8 mouse cellular contexts compared by ENCODE assay signal in the genomic region with DNA sequence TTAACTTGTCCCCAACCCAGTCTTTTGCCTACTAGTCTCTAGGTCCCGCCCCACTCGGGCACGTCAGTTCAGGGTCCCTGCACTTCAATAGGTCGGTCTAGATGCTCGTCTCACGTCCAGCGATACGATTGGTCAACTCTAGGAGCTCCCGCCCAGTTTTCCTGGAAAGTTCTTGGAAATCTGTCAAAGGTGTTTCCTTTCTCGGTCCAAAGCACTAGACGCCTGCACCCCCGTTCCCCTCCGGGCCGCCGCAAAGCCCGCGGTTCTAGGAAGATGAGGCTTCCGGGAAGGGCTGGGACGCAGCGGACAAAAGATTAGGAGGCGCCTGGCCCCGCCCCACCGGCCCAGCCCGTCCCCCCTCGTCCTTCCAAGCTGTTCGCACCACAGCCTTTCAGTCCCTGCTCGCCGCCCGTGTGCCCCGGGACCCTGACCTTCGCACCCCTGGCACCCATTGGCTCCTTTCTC. TPM values are rescaled to one million over a fixed set of nuclear protein-coding genes. Genes with fewer than 3 reads are reported as not detected.
DNase-seq lines count a peak whose midpoint lies in the region; ATAC-seq and TF ChIP-seq lines count a peak whose summit lies in the region.

No protein-coding gene starts in this region.

- peak; percentile 38 for TF ChIP-seq EP300 in liver, embryonic 14.5 days (IDR thresholded peaks at IDR 0.05; ENCODE audit: low read depth)

- H3K4me3 ChIP-seq in forebrain, embryonic 10.5 days, result peak overlapping the region; percentile 73
- peak overlapping the region; percentile 74 for H3K4me3 ChIP-seq in heart, embryonic 15.5 days
- peak overlapping the region; percentile 75 to 91 for H3K4me3 ChIP-seq in liver, embryonic 14.5 days (ENCODE audit: insufficient read depth in 1 of 2, low read depth in 2 of 2, low read length in 2 of 2)
- H3K4me3 ChIP-seq in neural tube, embryonic 12.5 days, result peak overlapping the region; percentile 59

- DNase-seq in CD8-positive naive resting alpha-beta T cell, adult 2 months (ENCODE audit: low read depth in 2 of 2, low spot score in 2 of 2), result peak; percentile 53 to 72
- DNase-seq in c-Kit-positive CD71-negative TER-119-negative erythroid progenitor cells, embryonic 14.5 days (ENCODE audit: low read depth), result peak; percentile 91
- DNase-seq in forebrain, embryonic 10.5 days (ENCODE audit: extremely low spot score, low spot score), result peak; percentile 88
- DNase-seq in kidney, postnatal 25 days, result peak; percentile 97
- DNase-seq in liver, embryonic 14.5 days (ENCODE audit: low read depth in 3 of 3, low spot score in 3 of 3), result peak; percentile 94 to 99 (median 96)
- DNase-seq in telencephalon, adult 2 months (ENCODE audit: low read depth, low spot score), result peak; percentile 89

- ATAC-seq in heart, embryonic 15.5 days (replicated peaks; ENCODE audit: insufficient number of reproducible peaks, insufficient read depth, low FRiP score, low read depth), result peak; percentile 92
- peak; percentile 91 for ATAC-seq in liver, embryonic 14.5 days (ENCODE audit: insufficient read depth)
- ATAC-seq in neural tube, embryonic 12.5 days (ENCODE audit: low FRiP score, low read depth), result peak; percentile 97

- peak overlapping the region; percentile 78 for H3K9ac ChIP-seq in heart, embryonic 15.5 days
- peak overlapping the region; percentile 91 for H3K9ac ChIP-seq in liver, embryonic 14.5 days (replicated peaks)
- peak overlapping the region; percentile 62 for H3K9ac ChIP-seq in neural tube, embryonic 12.5 days

- peaks cover 35% of the 10 kb centered on the region for H3K27me3 ChIP-seq in forebrain, embryonic 10.5 days (ENCODE audit: poor library complexity, severe bottlenecking)
- no peaks in the 10 kb centered on the region for H3K27me3 ChIP-seq in heart, embryonic 15.5 days
- H3K27me3 ChIP-seq in liver, embryonic 14.5 days (ENCODE audit: control insufficient read depth, insufficient read depth, low read length), result peaks cover 3% of the 10 kb centered on the region; the same call in 1 of the 2 replicates
- peaks cover 12% of the 10 kb centered on the region for H3K27me3 ChIP-seq in neural tube, embryonic 12.5 days (replicated peaks)

- WGBS in forebrain, embryonic 10.5 days, result under 1% methylated on average over 30 of the region's 31 CpGs
- WGBS in heart, embryonic 15.5 days, result 0% methylated on average over 31 of the region's 31 CpGs
- WGBS in liver, embryonic 14.5 days (ENCODE audit: insufficient replicate concordance), result under 1% methylated on average over 31 of the region's 31 CpGs
- under 1% methylated on average over 31 of the region's 31 CpGs for WGBS in neural tube, embryonic 12.5 days

- H3K36me3 ChIP-seq in forebrain, embryonic 10.5 days (replicated peaks), result peaks cover 12% of the 10 kb centered on the region
- H3K36me3 ChIP-seq in heart, embryonic 15.5 days, result peaks cover 18% of the 10 kb centered on the region
- peaks cover 8% of the 10 kb centered on the region for H3K36me3 ChIP-seq in liver, embryonic 14.5 days (replicated peaks; ENCODE audit: control insufficient read depth, insufficient read depth, low read depth)
- peaks cover 9% of the 10 kb centered on the region for H3K36me3 ChIP-seq in neural tube, embryonic 12.5 days

- TF ChIP-seq CTCF in liver, embryonic 14.5 days (IDR thresholded peaks at IDR 0.05; ENCODE audit: low read depth), result no peak

- peak overlapping the region; percentile 86 for H3K27ac ChIP-seq in forebrain, embryonic 10.5 days
- peak overlapping the region; percentile 94 for H3K27ac ChIP-seq in heart, embryonic 15.5 days
- peak overlapping the region; percentile 68 for H3K27ac ChIP-seq in liver, embryonic 14.5 days
- no peak overlapping the region for H3K27ac ChIP-seq in neural tube, embryonic 12.5 days

- H3K4me1 ChIP-seq in forebrain, embryonic 10.5 days, result peaks cover 32% of the 10 kb centered on the region
- H3K4me1 ChIP-seq in heart, embryonic 15.5 days (replicated peaks), result peaks cover 39% of the 10 kb centered on the region
- peaks cover 31 to 41% of the 10 kb centered on the region in 2 experiments for H3K4me1 ChIP-seq in liver, embryonic 14.5 days (replicated peaks; ENCODE audit: control insufficient read depth in 2 of 2, insufficient read depth in 2 of 2, low read length in 1 of 2)
- H3K4me1 ChIP-seq in neural tube, embryonic 12.5 days, result peaks cover 17% of the 10 kb centered on the region

- H3K9me3 ChIP-seq in forebrain, embryonic 10.5 days, result no peaks in the 10 kb centered on the region
- H3K9me3 ChIP-seq in heart, embryonic 15.5 days (replicated peaks), result no peaks in the 10 kb centered on the region
- H3K9me3 ChIP-seq in liver, embryonic 14.5 days (ENCODE audit: control insufficient read depth, low read length), result no peaks in the 10 kb centered on the region
- H3K9me3 ChIP-seq in neural tube, embryonic 12.5 days, result no peaks in the 10 kb centered on the region

- H3K4me2 ChIP-seq in heart, embryonic 15.5 days, result peak overlapping the region; percentile 80
- H3K4me2 ChIP-seq in liver, embryonic 14.5 days (ENCODE audit: low read depth), result peak overlapping the region; percentile 84
- peak overlapping the region; percentile 88 for H3K4me2 ChIP-seq in neural tube, embryonic 12.5 days (replicated peaks)

RNA-seq across cellular contexts. Expression of a gene that starts 0.7 kb away (rescaled TPM):
- polyA plus RNA-seq in forebrain, embryonic 10.5 days (2016; fragmentation: Nextera tagmentation; extraction: Ambion mirVana), result 7.2 and 7.6 TPM in 2 replicates
- polyA plus RNA-seq in heart, embryonic 15.5 days (2015; fragmentation: Nextera tagmentation; extraction: Ambion mirVana), result 31.1 and 36.3 TPM in 2 replicates
- polyA plus RNA-seq in liver, embryonic 14.5 days (2012; rRNA removed), result 2.8 and 3.3 TPM in 2 replicates
- 4.9 and 6.0 TPM in 2 replicates for polyA plus RNA-seq in liver, embryonic 14.5 days (2014; fragmentation: Nextera tagmentation; extraction: Ambion mirVana)
- polyA plus RNA-seq in neural tube, embryonic 12.5 days (2016; fragmentation: Nextera tagmentation; extraction: Ambion mirVana), result 6.6 and 9.3 TPM in 2 replicates

RNA-seq across cellular contexts. Expression of a gene that starts 6.9 kb away (rescaled TPM):
- polyA plus RNA-seq in forebrain, embryonic 10.5 days (2016; fragmentation: Nextera tagmentation; extraction: Ambion mirVana), result 5.9 and 6.6 TPM in 2 replicates
- 6.9 and 12.9 TPM in 2 replicates for polyA plus RNA-seq in heart, embryonic 15.5 days (2015; fragmentation: Nextera tagmentation; extraction: Ambion mirVana)
- 5.1 and 6.2 TPM in 2 replicates for polyA plus RNA-seq in liver, embryonic 14.5 days (2012; rRNA removed)
- polyA plus RNA-seq in liver, embryonic 14.5 days (2014; fragmentation: Nextera tagmentation; extraction: Ambion mirVana), result 7.3 and 8.0 TPM in 2 replicates
- polyA plus RNA-seq in neural tube, embryonic 12.5 days (2016; fragmentation: Nextera tagmentation; extraction: Ambion mirVana), result 3.5 and 3.7 TPM in 2 replicates

RNA-seq across cellular contexts. Expression of a gene that starts 41.6 kb away (rescaled TPM):
- polyA plus RNA-seq in forebrain, embryonic 10.5 days (2016; fragmentation: Nextera tagmentation; extraction: Ambion mirVana), result 13.5 and 13.7 TPM in 2 replicates
- 11.2 and 11.8 TPM in 2 replicates for polyA plus RNA-seq in heart, embryonic 15.5 days (2015; fragmentation: Nextera tagmentation; extraction: Ambion mirVana)
- polyA plus RNA-seq in liver, embryonic 14.5 days (2012; rRNA removed), result 3.1 and 3.3 TPM in 2 replicates
- polyA plus RNA-seq in liver, embryonic 14.5 days (2014; fragmentation: Nextera tagmentation; extraction: Ambion mirVana), result 2.2 and 3.5 TPM in 2 replicates
- 14.2 and 15.5 TPM in 2 replicates for polyA plus RNA-seq in neural tube, embryonic 12.5 days (2016; fragmentation: Nextera tagmentation; extraction: Ambion mirVana)

RNA-seq across cellular contexts. Expression of a gene that starts 43.9 kb away (rescaled TPM):
- polyA plus RNA-seq in forebrain, embryonic 10.5 days (2016; fragmentation: Nextera tagmentation; extraction: Ambion mirVana), result 1.0 and 1.6 TPM in 2 replicates
- 0.90 and 1.1 TPM in 2 replicates for polyA plus RNA-seq in heart, embryonic 15.5 days (2015; fragmentation: Nextera tagmentation; extraction: Ambion mirVana)
- polyA plus RNA-seq in liver, embryonic 14.5 days (2012; rRNA removed), result 0.05 and 0.07 TPM in 2 replicates
- polyA plus RNA-seq in liver, embryonic 14.5 days (2014; fragmentation: Nextera tagmentation; extraction: Ambion mirVana), result 0.20 TPM in 1 of 2 replicates, not detected in the other
- polyA plus RNA-seq in neural tube, embryonic 12.5 days (2016; fragmentation: Nextera tagmentation; extraction: Ambion mirVana), result 4.1 and 4.8 TPM in 2 replicates
